Mouse (Mus musculus) thymus, postnatal 4 days (tissue): ENCODE measurements around the gene Tmem98.

Experiments
- DNase-seq: peaks from one replicate; pipeline ENCODE4 v3.0.0; 2021

Tmem98 gene

DNA sequence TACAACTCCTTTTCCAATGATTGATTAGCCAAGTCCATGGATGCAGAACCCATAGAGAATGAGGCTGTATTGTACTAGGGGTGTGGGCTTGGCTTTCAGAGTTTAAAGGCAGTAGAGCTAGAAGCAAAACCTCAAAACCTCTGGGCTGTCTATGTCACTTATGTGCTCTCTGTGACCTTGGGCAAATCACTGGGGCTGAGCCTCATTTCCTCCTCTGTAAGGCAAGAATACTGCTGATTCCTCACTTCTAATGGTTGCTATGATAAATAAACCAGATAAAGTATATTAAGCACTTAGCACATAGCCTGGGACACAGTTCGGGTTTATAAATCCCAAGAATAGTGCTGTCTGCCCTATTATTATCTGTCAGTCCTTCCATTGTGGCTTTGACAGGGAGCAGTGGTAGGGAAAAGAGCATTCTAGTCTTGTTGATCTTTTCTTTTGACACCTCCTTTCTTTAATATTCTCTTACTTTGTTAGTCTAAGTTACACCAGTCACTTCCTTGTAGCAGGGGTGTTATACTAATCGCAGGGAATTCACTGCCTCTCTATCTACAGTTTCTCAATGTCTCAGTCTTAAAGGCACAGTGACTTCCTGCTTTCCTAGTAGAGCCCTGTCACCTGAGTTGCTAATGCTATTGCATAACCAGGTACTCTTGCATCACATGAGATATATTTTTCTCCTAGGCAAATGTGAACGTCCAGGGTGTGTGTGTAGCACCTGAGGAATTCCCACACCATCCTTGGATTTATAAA lies 18.1 kb upstream of the Tmem98 start:
- DNase-seq: no peak

DNA sequence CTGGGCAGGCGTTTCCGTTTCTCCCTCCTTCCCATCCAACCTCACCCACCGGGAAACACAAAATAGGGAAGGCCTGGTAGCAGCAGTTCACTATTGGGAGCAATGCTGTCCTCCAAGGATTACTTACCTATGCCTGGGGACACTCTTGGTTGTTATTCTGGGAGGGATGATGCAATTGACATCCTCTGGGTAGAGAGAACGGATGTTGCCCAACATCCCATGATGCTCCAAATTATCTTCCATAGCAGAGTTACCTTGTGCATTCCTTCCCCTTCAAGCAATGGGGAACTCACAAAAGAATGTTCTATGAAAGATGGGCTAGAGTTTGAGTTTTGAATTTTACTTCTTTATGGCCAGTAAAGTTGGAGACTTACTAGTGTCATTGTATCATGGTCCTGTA lies 16.6 kb upstream of the Tmem98 start:
- DNase-seq: no peak

DNA sequence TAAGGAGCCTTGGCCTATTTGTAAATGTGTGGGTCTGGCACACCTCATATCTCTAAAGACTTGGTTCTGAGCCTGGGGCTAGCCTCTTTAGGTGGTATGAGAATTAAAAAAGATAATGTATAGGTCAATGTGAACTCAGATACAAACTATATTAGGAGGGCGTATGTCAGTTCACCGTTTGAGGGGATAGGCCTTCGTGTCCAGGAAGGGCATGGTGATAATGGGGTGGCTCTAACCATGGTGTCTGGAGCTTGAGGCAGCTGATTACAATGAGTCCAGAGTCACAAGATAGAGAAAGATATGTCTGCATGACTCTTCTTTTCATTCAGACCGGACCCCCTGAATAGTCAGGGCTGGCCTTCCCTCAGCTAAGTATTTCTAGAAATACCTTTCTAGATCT lies 15.7 kb upstream of the Tmem98 start:
- no peak for DNase-seq

DNA sequence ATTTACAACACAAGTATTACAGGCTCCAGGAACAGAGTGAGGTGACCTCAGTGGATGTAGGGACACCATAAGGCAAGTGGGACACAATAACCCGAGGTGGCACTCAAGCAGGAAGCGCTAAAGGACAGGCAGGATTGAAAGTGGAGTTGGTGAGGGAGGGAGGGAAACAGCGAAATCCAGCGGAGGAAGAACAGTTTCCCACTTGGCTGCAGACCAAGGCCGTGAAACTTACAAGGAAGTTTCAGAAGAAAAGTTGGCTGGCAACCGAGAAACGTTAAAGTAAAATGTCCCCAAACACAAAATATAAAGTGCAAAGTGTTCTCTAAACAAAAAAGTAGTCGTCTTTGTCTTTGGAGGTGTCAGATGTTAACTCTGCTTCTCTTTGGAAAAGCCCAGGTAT lies 14.5 kb upstream of the Tmem98 start:
- DNase-seq: no peak

DNA sequence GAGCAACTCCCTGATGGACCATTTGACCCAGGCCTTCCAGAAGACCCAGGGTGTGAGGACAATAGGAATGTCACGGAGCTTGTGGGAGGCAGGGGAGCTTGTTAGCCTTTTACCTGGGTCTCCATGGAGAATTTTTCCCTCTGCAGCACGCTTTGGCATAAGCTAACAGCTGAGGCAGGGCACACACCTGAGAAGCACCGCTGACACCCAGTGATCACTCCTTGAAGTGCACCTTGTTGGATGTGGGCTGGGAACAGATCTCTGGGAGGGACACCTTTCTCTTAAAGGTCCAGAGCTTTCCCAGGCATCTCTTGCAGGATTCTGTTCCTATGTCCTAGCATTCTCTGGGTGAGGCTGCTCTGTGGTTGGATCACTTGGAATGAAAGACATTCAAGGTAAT lies 10.0 kb upstream of the Tmem98 start:
- peak; percentile 14 for DNase-seq

DNA sequence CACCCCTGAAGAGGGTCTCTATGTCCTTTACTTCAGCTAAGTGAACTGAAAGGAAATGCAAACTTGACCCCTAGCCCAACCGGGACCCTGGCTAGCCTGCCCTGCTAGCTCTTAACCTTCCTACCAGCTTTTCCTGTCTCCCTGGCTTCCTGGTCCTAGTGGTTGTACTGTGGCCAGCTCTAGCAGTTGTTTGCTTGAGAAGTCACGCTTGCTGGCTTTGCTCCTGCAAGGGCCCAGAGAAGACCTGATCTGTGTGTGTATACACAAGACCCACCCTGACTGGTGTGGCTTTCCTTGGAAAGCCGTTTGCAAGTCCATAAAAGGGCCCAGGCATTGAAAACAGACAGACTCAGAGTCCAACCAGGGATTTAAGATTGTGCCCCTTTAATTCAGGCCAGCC lies 7.3 kb upstream of the Tmem98 start:
- no peak for DNase-seq

DNA sequence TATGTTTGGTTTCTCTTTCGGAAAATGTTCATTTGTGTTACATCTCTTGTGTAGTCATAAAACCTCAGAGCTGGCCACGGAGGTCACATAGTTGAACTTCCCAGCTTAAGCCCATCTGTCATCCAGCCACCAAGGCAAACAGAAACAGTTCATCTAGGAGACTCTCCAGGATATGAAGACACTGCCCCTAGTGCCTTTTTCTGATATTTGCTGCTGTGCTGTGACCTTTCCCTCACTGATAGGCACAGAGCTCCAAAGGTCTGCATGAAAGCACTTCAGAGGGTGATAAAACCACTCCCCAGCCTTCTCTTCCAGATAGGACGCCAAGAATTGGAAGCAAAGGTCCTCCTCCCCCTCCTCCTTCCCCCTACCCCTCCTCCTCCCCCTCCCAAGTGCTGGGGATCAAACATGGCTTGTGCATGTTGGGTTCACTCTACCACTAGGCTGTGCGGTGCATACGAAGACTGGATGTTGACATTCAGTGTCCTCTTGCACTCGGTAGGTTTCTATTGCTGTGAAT lies 1.4 kb upstream of the Tmem98 start:
- no peak for DNase-seq

DNA sequence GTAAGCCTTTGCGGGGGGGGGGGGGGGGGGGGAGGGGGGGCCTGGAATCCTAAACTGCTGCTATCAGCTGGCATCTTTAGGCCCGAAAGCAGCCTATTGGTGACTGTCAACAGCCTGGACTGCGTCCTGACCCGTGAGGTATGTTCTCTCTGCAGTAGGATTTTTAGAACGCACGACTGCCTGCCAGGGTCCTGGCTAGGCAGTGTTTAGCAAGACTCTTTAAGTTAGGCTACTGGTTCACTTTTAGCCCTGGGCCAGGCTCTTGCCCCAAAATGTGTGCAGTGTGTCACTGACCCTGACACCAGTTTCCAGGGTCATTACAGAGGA lies 346 bp upstream of the Tmem98 start:
- no peak for DNase-seq

DNA sequence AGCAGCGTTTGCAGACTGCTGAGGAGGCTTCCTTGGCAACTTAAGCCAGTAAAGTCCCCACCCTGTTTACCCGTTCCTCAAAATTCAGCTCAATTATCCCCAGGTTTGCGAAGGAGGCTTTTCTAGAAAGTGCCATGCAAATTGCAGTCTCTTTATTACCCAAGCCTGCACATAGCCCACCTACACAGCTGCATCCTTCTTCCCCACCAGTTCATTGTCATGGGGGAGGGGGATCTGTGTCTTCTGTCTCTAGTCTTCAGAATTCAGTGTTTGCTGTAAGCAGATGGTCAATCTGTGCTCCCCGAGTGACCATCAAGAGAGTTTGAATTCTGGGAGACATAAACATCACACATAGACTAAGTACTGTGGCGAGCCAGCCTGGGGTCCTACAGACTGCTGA lies 1.2 kb downstream of the Tmem98 start:
- no peak for DNase-seq

DNA sequence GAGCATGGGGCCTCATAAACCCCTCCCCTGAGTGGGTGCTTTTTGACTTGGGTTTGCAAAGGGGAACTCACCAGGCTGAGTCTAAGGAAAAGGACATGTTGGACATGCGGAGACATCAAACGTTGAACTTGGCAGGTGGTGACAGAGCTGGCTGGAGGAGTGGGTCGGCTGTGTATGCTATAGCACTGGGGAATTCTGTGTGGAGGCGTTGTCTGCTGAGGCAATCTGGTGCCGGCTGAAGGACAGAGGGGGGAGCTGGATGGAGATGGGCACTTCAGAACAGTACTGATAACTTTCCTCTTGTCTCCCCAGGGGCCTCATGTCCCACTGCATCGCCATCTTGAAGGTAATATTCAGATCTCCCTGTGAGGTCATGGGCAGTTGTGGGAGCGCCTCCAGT lies 5.4 kb downstream of the Tmem98 start:
- DNase-seq: no peak

DNA sequence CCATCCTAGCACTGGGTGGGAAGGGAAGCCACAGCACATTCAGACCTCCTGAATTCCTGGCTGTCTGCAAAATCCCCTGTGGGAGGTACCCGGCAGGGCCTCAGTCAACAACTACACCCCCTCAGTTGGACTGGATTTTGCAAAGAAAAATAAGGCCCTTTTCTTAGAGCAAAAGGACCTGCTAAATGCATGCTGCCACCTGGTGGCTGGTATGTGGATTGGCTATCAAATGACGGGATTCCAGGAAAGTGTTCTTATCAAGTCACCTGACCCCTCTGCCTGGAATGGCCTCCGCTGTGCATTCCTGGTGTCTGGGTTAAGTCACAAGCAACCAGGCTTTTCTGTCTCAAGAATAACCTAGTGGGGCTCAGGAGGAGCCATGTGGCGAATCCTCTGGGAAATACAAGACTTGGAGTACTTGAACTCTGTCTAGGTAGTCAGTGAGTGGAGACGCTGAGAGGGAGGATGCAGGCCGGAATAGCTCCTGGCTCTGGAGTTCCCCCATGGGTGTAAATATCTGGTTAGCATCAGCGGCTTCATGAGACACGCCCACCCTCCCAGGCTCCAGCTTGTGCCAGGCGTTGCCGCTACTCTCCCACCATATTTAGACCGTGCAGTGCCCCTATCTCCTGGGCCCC lies 8.2 kb downstream of the Tmem98 start:
- DNase-seq: peak; percentile 60

DNA sequence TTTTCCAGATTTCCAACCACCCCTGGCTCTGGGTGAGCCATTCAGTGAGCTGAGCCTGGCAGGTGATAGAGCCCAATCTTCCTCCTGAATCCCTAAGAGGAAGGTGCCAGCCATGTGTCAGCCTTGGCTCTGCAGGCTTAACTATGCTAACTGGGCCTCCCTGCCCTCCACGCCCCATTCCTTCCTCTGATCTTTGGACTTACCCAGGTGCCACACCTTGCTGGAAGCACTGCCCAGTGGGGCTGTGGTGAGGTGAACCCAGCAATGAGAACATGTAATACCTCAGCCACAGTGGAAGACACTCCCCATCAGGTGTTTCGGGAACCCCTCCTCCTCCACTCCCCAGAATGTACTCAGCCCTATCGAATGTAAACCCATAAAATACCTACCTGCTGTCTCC lies 10.1 kb downstream of the Tmem98 start:
- DNase-seq: no peak

DNA sequence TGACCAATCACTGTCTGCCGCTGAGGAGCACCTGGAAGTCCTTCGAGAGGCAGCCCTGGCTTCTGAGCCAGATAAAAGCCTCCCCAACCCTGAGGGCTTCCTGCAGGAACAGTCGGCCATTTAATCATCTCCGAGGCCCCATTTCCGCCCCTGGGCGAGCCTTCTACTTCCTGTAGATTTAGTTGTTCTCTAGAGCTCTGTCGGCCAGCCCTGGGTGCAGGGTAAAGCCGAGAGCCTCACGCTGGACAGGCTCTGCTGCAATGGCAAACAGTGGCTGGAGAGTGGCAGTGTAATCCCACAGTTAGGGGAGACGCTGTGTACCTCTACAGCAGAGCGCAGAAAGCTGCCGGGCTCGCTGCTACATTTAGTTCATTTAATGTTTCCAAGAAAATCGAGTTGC lies 11.3 kb downstream of the Tmem98 start:
- DNase-seq: no peak

DNA sequence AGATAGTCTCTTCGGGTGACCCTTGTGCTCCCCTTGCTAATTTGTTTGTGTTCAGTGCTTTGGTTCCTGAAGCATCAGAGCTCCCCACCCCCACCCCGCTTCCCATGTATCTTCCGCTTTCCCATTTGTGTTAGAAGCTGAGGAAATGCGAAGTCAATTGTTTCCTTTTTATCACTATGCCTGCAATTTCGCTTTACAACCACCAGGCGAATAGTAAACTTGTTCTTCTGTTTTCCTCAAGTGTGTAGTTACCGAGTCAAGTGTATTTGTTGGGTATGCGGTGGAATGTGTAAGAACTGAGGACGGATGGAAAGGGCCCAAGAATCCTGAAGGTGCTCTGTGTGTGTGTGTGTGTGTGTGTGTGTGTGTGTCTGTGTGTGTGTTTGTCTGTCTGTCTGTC lies 11.8 kb downstream of the Tmem98 start:
- no peak for DNase-seq

DNA sequence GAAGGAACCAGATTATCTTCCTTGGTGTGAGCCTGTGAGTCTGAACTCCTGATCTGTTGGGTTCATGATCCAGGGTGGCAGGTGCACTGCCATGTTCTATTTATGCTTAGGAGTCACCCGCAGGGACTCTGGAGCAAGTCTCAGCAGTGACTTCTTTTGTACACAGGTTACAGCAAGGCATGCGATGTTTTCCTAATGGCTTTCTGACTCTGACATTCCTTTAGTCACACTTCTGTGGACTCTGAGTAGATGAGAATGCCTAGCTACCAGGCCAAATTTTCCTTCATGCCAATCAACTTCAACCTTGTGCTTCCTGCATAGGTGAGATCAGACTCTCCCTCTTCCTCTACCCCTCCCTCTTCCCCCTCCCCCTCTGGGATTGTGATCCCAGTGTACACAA lies 25.4 kb downstream of the Tmem98 start:
- DNase-seq: no peak

DNA sequence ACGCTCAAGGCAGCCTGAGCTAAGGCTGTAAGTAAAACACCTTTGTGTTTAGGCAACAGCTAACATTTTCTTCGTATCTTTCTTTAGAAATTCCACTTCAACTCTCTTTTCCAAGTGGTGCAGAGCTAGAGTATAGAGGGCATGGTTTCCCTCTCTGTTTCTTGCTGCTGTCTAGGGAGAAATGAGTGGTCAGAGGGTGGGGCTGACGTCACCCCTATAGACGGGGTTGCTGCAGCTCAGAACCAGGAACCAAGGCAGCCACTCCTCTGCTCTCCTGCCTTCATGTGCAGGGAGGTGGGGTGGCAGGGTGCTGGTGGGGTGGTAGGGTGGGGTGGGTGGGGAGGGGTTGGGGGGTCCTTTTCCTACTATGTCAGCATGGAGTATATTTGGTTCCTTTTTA lies 25.9 kb downstream of the Tmem98 start:
- no peak for DNase-seq

DNA sequence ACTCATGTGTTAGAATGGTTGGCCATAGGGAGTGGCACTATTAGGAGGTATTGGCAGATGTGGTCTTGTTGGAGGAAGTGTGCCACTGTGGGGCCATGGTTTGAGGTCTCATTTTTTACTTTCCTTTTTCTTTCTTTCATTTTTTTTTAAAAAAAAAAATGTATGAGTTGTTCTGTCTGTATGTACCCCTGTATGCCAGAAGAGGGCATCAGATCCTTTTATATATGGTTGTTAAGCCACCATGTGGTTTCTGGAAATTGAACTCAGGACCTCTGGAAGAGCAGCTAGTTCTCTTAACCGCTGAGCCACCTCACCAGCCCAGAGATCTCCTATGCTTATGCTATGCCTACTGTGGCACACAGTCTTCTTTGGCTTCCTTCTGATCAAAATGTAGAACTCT lies 28.7 kb downstream of the Tmem98 start:
- no peak for DNase-seq

DNA sequence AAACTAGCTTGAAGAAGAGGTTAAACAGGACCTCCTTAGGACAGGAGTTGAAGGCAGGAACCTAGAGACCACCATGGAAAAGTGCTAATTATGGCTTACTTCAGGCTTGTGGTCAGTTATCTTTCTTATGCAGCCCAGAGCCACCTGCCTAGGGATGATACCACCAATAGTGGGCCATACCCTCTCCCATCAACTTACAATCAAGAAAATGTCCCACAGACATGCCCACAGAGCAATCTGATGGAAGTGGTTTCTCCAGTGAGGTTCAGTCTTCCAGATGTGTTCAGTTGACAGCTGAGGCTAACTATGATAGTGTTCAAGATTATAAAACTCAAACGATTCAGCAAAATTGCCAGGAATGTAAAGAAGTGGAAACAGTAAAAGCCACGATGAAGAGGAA lies 33.5 kb downstream of the Tmem98 start:
- DNase-seq: no peak

DNA sequence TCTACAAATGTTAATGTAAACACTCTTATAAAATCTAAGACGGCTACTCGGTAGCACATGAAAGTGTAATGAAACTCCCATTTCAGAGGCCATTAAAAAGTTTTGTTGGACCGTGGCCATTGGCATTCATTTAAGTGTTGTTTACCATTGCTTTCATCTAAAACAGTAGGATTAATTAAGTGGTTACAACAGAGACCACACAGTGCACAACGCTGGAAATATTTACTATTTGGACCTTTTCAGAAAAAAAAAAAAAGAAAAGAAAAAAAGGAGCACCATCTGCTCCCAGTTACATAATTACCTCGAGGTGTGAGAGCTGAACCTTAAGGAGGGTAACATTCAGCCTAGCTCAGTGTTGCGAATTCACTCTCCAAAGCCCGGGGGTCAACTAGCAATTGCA lies 35.5 kb downstream of the Tmem98 start:
- DNase-seq: no peak

DNA sequence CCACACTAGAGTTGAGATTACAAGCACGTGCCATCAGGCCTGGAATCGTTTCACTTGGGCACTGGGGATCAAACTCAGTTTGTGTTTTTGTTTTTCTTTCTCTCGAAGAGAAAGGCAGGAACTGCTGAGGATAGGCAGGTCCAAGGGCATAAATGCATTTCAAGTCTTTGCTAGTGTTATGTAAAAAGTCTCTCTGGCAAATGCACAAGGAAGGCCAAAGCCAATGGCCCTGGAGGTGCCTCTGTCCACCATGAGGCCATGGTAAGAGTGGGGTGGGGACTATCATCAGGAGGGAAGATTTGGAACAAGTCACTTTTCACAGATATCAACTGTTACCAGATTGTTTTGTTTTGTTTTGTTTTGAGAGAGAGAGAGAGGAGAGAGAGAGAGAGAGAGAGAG lies 36.1 kb downstream of the Tmem98 start:
- DNase-seq: no peak

DNA sequence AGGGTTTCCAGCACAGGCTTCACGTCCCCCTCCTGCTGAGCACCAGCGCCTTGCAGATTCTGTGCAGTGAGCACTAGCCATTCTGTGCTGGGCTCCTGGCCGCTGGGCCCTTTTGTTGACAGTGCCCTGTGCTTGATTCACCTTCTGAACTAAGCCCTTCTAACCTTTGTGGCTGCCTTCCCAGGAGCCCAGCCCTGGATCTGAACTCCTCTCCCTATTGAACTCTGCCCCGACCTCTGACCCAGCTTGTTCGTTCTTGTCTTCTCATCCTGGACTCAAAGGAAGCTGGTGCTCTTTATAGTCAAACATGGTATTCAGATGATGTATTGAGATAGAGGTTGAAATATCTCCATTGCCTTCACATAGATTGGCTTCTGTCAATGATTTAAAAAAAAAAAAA lies 38.2 kb downstream of the Tmem98 start:
- no peak for DNase-seq

DNA sequence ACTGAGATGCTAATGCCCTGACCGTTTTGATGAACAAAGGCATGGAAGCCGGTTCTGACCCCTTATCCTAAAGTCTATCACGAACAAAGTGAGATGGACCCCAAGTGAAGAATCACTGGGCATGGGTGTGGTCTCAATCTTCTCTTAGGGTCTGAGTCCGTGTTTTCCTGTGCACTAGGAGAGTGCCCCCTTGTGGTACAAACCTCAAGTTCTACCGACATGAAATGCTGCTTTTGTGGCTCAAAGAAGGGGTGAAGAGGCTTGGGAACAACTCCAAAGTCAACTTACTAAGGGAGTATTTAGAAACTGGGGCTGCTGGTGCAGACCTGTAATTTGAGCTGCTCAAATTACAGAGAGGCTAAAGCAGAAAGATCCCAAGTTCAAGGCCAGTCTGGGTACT lies 41.9 kb downstream of the Tmem98 start:
- DNase-seq: peak; percentile 10

DNA sequence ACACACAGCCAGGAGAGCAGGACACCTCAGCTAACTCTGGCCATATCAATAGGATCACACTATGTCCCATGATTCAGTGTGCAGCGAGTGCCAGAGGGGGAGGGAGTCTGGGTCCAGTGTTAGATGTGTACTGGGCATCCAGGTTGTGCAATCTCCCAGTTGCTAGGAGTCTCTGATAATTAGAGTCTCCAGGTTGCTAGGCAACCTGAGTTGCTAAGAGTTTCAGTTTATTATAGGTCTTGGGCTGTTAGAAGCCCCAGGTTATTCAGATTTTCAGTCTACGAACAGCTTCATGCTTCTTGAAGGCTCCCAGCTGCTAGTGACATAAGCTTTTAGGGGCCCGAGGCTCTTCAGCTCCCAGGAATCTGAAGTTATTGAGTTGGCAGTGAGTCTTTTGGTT lies 43.0 kb downstream of the Tmem98 start:
- DNase-seq: no peak

DNA sequence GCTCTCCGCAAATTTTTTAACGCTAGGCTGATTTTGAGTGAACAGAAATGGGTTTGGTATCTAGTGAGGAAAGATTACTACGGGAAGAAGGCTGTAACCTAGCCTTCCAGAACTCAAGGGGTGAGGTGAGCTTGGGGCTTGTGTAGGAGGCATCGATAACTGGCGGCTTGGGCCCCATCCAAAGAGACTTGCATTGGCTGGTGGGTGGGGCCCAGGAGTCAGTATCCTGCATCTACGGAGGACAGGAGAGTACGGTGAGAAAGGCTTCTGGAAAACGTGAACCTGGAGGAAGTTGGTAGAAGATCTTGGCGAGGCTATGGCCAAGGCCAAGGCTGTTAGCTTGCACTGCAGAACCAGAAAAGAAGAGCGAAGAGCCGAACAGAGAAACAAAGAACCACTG lies 44.5 kb downstream of the Tmem98 start:
- DNase-seq: no peak

DNA sequence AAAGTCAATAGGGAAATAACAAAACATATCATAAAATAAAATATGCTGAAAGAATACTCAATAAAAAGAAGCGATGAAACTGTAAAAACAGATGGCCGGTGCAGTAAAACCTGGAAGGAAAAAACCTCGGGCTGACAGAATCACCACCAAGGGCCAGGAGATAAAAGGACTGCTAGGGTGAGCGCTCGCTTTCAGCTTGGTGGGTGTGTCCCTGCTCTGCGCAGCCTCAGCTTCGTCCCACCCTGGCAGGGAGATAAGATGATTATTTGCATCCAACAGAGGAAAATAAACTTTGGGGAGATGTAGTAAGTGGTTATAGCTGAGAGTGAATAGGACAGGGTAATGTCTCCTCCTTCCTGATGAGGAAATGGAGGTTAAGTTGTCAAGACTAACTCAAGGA lies 44.9 kb downstream of the Tmem98 start:
- no peak for DNase-seq
